Mouse (Mus musculus): ENCODE measurements around the gene Foxp1. TPM values are rescaled to one million over a fixed set of nuclear protein-coding genes. Genes with fewer than 3 reads are reported as not detected.

Gene Foxp1
- polyA plus RNA-seq, 1 experiment from 2014 or later: 52.4 TPM

DNA sequence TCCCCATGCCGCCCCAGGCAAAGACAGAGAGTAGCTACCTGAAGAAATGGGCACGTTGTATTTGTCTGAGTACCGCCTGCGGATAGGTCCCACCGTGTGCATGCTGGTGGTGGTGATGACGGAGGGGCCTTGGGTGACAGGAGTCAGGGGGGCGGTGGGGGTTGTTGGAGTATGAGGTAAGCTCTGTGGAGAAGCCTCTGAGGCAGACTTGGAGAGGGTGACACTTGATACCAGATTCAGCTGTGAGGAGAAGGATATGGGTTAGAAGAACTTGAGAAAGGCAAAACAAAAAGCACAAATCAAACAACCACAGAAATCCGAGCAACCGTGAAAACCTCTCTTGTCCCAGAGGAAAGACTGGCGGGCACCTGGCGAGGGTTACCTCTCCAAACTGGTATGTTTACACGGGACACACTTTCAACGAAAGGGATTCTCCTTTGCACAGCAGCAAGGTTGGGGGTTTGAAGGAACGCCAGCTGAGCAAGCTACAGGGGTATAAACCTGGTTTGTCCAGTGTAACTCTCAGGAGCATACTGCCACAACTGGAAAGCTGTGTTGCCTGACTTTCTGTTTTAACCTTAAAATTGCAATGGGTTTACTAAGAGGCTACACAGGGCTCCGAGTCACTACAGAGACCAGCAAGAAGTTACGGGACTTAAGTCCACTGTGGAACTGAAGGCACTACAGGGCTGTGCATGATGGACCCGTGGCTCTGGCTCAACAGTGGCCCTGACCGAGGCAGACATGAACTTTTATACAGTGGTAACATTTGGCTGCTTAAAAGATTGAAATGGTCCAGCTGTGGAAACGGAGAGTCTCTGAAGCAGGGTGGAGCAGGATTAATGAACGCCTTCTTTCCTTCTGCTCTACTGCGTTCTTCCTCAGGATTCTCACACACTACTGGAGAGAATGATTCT lies 576.8 kb downstream of the Foxp1 start:
- Histone ChIP-seq H3K9me3 (ENCODE audit: control insufficient read depth, low read length) (no peaks in the 10 kb centered on the region), H3K4me2 (ENCODE audit: low read depth, low read length) (no peak overlapping the region), H3K27me3 (ENCODE audit: control insufficient read depth, insufficient read depth, low read length) (no peaks in the 10 kb centered on the region), H3K36me3 (ENCODE audit: control insufficient read depth, insufficient read depth, low read length) (no peaks in the 10 kb centered on the region), H3K4me1 (ENCODE audit: control insufficient read depth, insufficient read depth, low read length) (0 out of 2 replicates have a peak, but pooled peaks cover 5% of the 10 kb centered on the region), H3K27ac (ENCODE audit: low read depth, low read length) (no peak overlapping the region), H3K4me3 (ENCODE audit: low read depth, low read length) (no peak overlapping the region), H3K9ac (replicated peaks; ENCODE audit: low read depth, low read length) (no peak overlapping the region)
- WGBS: 89% methylated on average over 21 of the region's 21 CpGs
- no peak for ATAC-seq (ENCODE audit: low read depth)

DNA sequence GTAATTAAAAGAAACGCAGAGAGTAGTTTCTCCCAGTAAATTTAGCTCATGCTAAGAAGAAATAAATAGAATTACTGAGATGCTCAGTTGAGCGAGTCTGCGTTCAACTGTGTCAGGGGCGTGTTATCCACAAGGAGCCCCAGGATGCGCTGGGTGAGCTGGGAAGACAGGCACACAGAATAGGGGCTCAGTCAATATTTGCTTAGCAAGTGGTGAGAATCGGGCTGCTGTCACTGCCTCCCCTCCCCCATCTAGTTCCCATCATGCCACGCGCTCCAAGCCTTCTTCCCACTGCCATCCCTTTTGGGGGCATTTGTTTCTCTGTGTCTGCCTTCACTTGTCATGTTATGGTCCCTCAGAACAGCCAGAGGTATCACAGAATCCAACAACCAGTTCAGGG lies 584.2 kb downstream of the Foxp1 start:
- no peaks in the 10 kb centered on the region for H3K27me3 ChIP-seq (ENCODE audit: control insufficient read depth, insufficient read depth, low read length)
- 73% methylated on average over 8 of the region's 8 CpGs for WGBS
- peaks cover 7% of the 10 kb centered on the region; the same call in 1 of the 2 replicates for H3K4me1 ChIP-seq (ENCODE audit: control insufficient read depth, insufficient read depth, low read length)
- no peaks in the 10 kb centered on the region for H3K9me3 ChIP-seq (ENCODE audit: control insufficient read depth, low read length)
- no peak overlapping the region for H3K4me2 ChIP-seq (ENCODE audit: low read depth, low read length)
- no peak overlapping the region for H3K27ac ChIP-seq (ENCODE audit: low read depth, low read length)
- no peak overlapping the region for H3K9ac ChIP-seq (replicated peaks; ENCODE audit: low read depth, low read length)
- no peak overlapping the region for H3K4me3 ChIP-seq (ENCODE audit: low read depth, low read length)
- no peaks in the 10 kb centered on the region for H3K36me3 ChIP-seq (ENCODE audit: control insufficient read depth, insufficient read depth, low read length)
- no peak for ATAC-seq (ENCODE audit: low read depth)

DNA sequence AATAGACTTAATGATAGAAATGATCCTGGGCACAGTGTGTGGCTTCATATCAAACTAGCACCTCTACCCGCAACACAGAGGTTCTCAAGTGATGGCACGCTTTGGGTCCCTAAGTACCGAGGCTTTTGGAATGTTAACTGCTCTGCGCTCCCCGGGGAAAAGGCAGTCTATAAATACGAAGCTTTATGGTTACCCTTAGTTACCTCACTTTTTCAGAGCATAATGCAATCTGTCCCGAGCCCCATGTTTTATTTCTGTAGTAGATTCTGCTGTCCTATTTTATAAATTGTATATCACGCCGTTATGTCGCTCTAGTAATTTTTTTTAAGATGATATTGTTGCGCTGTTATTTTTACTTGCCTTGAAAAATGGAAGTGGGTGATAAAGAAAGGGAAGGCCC lies 585.0 kb downstream of the Foxp1 start:
- H3K27me3 ChIP-seq (ENCODE audit: control insufficient read depth, insufficient read depth, low read length): no peaks in the 10 kb centered on the region
- no peak for ATAC-seq (ENCODE audit: low read depth)
- no peak overlapping the region for H3K4me3 ChIP-seq (ENCODE audit: low read depth, low read length)
- H3K9me3 ChIP-seq (ENCODE audit: control insufficient read depth, low read length): no peaks in the 10 kb centered on the region
- H3K36me3 ChIP-seq (ENCODE audit: control insufficient read depth, insufficient read depth, low read length): no peaks in the 10 kb centered on the region
- no peak overlapping the region for H3K27ac ChIP-seq (ENCODE audit: low read depth, low read length)
- peaks cover 11% of the 10 kb centered on the region; the same call in 1 of the 2 replicates for H3K4me1 ChIP-seq (ENCODE audit: control insufficient read depth, insufficient read depth, low read length)
- H3K4me2 ChIP-seq (ENCODE audit: low read depth, low read length): no peak overlapping the region
- no peak overlapping the region for H3K9ac ChIP-seq (replicated peaks; ENCODE audit: low read depth, low read length)
- WGBS: 62% methylated on average over 11 of the region's 11 CpGs

- 67% methylated on average over 3 of the region's 3 CpGs for WGBS
- ATAC-seq (ENCODE audit: low read depth): no peak
- H3K4me3 ChIP-seq (ENCODE audit: low read depth, low read length): no peak overlapping the region
- no peak overlapping the region for H3K27ac ChIP-seq (ENCODE audit: low read depth, low read length)
- H3K36me3 ChIP-seq (ENCODE audit: control insufficient read depth, insufficient read depth, low read length): no peaks in the 10 kb centered on the region
- H3K4me1 ChIP-seq (ENCODE audit: control insufficient read depth, insufficient read depth, low read length): peaks cover 11% of the 10 kb centered on the region; the same call in 1 of the 2 replicates
- H3K9ac ChIP-seq (replicated peaks; ENCODE audit: low read depth, low read length): no peak overlapping the region
- H3K9me3 ChIP-seq (ENCODE audit: control insufficient read depth, low read length): no peaks in the 10 kb centered on the region
- H3K27me3 ChIP-seq (ENCODE audit: control insufficient read depth, insufficient read depth, low read length): no peaks in the 10 kb centered on the region
- H3K4me2 ChIP-seq (ENCODE audit: low read depth, low read length): no peak overlapping the region
Observed at GRCm38 (mm10) chr6:98936377-98936776, 586.1 kb downstream of the Foxp1 start.

DNA sequence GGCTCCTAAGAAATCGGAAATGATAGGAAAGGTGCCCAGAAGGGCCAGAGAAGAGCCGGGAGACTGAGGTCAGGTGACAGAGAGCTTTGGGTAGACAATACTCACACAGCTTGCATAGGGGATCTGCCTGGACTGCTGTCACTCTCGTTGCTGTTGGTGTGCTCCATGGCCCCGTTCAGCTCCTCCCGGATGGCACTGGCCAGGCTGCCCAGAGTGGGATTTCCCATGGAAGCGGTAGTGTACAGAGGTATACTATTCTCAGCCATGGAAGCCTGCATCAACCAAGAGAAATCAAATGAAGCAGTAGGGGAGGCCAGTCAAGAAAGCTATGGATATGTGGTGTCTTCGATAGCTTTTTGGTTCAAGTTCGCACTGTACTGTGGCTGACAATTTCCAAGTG lies 587.4 kb downstream of the Foxp1 start:
- Histone ChIP-seq H3K4me2 (ENCODE audit: low read depth, low read length) (no peak overlapping the region), H3K27me3 (ENCODE audit: control insufficient read depth, insufficient read depth, low read length) (no peaks in the 10 kb centered on the region), H3K9ac (replicated peaks; ENCODE audit: low read depth, low read length) (no peak overlapping the region), H3K4me1 (ENCODE audit: control insufficient read depth, insufficient read depth, low read length) (peaks cover 14% of the 10 kb centered on the region; the same call in 1 of the 2 replicates), H3K4me3 (ENCODE audit: low read depth, low read length) (no peak overlapping the region), H3K36me3 (ENCODE audit: control insufficient read depth, insufficient read depth, low read length) (no peaks in the 10 kb centered on the region), H3K9me3 (ENCODE audit: control insufficient read depth, low read length) (no peaks in the 10 kb centered on the region), H3K27ac (ENCODE audit: low read depth, low read length) (no peak overlapping the region)
- WGBS: 95% methylated on average over 8 of the region's 8 CpGs
- ATAC-seq (ENCODE audit: low read depth): no peak

DNA sequence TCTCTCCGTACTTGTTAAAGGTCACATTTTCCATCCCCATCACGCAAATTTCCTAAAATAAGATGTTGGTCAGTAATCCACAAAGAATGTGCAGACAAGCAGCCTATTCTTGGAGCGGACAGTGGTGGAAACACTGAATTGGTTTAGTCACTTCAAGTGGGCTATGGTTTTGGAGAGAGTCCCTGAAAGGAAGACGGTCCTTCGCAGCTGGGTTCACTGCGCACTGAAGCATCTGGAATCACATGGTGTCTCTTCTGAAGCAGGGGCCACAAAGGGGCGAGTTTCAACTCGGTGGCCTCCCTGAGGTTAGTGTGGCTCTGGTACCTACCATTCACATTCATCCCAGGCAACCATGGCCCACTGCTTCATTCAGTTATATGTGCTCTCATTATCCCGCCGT lies 588.1 kb downstream of the Foxp1 start:
- 78% methylated on average over 10 of the region's 10 CpGs for WGBS
- H3K36me3 ChIP-seq (ENCODE audit: control insufficient read depth, insufficient read depth, low read length): no peaks in the 10 kb centered on the region
- ATAC-seq (ENCODE audit: low read depth): no peak

GRCm38 (mm10) chr6:98933135-98933724 lies 589.3 kb downstream of the Foxp1 start:
- 22% methylated on average over 18 of the region's 18 CpGs for WGBS
- peak; percentile 47; the same call in 1 of the 2 replicates for ATAC-seq (ENCODE audit: low read depth)
- Histone ChIP-seq H3K36me3 (ENCODE audit: control insufficient read depth, insufficient read depth, low read length) (no peaks in the 10 kb centered on the region), H3K4me2 (ENCODE audit: low read depth, low read length) (no peak overlapping the region), H3K9ac (replicated peaks; ENCODE audit: low read depth, low read length) (no peak overlapping the region), H3K27me3 (ENCODE audit: control insufficient read depth, insufficient read depth, low read length) (no peaks in the 10 kb centered on the region), H3K9me3 (ENCODE audit: control insufficient read depth, low read length) (no peaks in the 10 kb centered on the region), H3K4me1 (ENCODE audit: control insufficient read depth, insufficient read depth, low read length) (peaks cover 14% of the 10 kb centered on the region; the same call in 1 of the 2 replicates), H3K4me3 (ENCODE audit: low read depth, low read length) (no peak overlapping the region), H3K27ac (ENCODE audit: low read depth, low read length) (no peak overlapping the region)

More for the DNA sequence above, 588.1 kb downstream of the Foxp1 start:
- Histone ChIP-seq H3K4me2 (ENCODE audit: low read depth, low read length) (no peak overlapping the region), H3K9ac (replicated peaks; ENCODE audit: low read depth, low read length) (no peak overlapping the region), H3K4me1 (ENCODE audit: control insufficient read depth, insufficient read depth, low read length) (peaks cover 14% of the 10 kb centered on the region; the same call in 1 of the 2 replicates), H3K27ac (ENCODE audit: low read depth, low read length) (no peak overlapping the region), H3K27me3 (ENCODE audit: control insufficient read depth, insufficient read depth, low read length) (no peaks in the 10 kb centered on the region), H3K9me3 (ENCODE audit: control insufficient read depth, low read length) (no peaks in the 10 kb centered on the region), H3K4me3 (ENCODE audit: low read depth, low read length) (no peak overlapping the region)

DNA sequence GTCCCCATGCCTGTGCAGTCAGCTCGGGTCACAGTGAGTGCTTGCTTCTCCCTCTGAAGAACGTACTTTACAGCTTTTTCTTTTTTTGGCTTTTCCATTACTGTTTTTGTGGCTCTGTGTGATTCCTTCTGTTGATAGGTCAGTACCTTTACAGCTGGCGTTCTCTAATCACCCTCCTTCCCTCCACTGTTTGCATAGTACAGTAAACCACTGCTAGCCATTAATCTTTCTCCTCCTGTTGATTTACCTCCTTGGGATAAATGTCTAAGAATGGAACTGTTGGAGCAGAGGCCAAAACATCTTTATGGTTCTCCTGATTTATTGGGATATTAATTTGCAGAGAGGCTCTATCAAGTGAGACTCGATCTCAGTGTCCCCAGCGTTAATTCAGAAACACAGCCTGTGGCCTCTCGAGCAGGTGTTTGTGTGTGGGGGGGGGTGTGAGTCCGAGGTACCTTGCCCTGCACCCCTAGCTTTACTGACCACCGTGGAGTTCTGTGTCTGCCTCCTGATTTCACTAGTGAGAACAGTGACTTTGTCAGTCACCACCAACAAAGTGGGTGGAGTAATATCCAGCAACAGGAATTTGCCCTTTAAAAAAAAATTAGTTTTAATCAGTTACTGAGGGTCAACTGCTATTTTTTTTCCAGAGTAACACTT lies 590.5 kb downstream of the Foxp1 start:
- ATAC-seq (ENCODE audit: low read depth): no peak
- no peaks in the 10 kb centered on the region for H3K9me3 ChIP-seq (ENCODE audit: control insufficient read depth, low read length)
- H3K9ac ChIP-seq (replicated peaks; ENCODE audit: low read depth, low read length): no peak overlapping the region
- H3K4me1 ChIP-seq (ENCODE audit: control insufficient read depth, insufficient read depth, low read length): peaks cover 9% of the 10 kb centered on the region; the same call in 1 of the 2 replicates
- no peaks in the 10 kb centered on the region for H3K27me3 ChIP-seq (ENCODE audit: control insufficient read depth, insufficient read depth, low read length)
- WGBS: 33% methylated on average over 8 of the region's 8 CpGs
- no peak overlapping the region for H3K4me2 ChIP-seq (ENCODE audit: low read depth, low read length)
- H3K36me3 ChIP-seq (ENCODE audit: control insufficient read depth, insufficient read depth, low read length): no peaks in the 10 kb centered on the region
- no peak overlapping the region for H3K4me3 ChIP-seq (ENCODE audit: low read depth, low read length)
- no peak overlapping the region for H3K27ac ChIP-seq (ENCODE audit: low read depth, low read length)
